Mouse (Mus musculus) stomach, postnatal 0 days (tissue): Measurements from ENCODE around the gene Adnp. TPM values are rescaled to one million over a fixed set of nuclear protein-coding genes. Genes with fewer than 3 reads are reported as not detected.

Experiments used
- ATAC-seq: fragments of 200-750 bp; cut with Nextera tagmentation; 2 replicates; pipeline ENCODE4 v1.8.0; 2017; ENCODE audit not compliant: low FRiP score, low TSS enrichment
- DNase-seq: peaks from one replicate; pipeline ENCODE4 v3.0.0-alpha.2; 2016; ENCODE audit warnings: low spot score
- H3K27ac ChIP-seq: fragments of 300-500 bp; sonication (generic); replicated peaks from 2 replicates; pipeline ENCODE4 v1.5.1; 2014; ENCODE audit warnings: mild to moderate bottlenecking, control low read depth
- H3K27me3 ChIP-seq: fragments of 300-500 bp; sonication (generic); 2 replicates; pipeline ENCODE4 v1.6.1; 2014; ENCODE audit warnings: low read length; ENCODE audit not compliant: control insufficient read depth, insufficient read depth
- H3K36me3 ChIP-seq: fragments of 300-500 bp; sonication (generic); 2 replicates; pipeline ENCODE4 v1.6.1; 2014; ENCODE audit warnings: low read length, mixed read lengths; ENCODE audit not compliant: control insufficient read depth, insufficient read depth
- H3K4me1 ChIP-seq: fragments of 300-500 bp; sonication (generic); replicated peaks from 2 replicates; pipeline ENCODE4 v1.6.1; 2014; ENCODE audit warnings: antibody characterized with exemption; ENCODE audit not compliant: control insufficient read depth, insufficient read depth
- H3K4me2 ChIP-seq: fragments of 300-500 bp; sonication (generic); replicated peaks from 2 replicates; pipeline ENCODE4 v1.6.1; 2014; ENCODE audit warnings: low read depth, mild to moderate bottlenecking, control low read depth, moderate library complexity
- H3K4me3 ChIP-seq: fragments of 300-500 bp; sonication (generic); 2 replicates; pipeline ENCODE4 v1.5.1; 2014; ENCODE audit warnings: low read depth, low read length, control low read depth
- H3K9ac ChIP-seq: fragments of 300-500 bp; sonication (generic); 2 replicates; pipeline ENCODE4 v1.6.1; 2014; ENCODE audit warnings: mild to moderate bottlenecking, low read length, control low read depth, mixed read lengths
- H3K9me3 ChIP-seq: fragments of 300-500 bp; sonication (generic); 2 replicates; pipeline ENCODE4 v1.6.1; 2016; ENCODE audit warnings: low read length; ENCODE audit not compliant: control insufficient read depth
- CTCF ChIP-seq: IDR thresholded peaks from 2 replicates; pipeline ENCODE4 v1.5.1; 2016; ENCODE audit warnings: antibody characterized with exemption, low read depth, mild to moderate bottlenecking, moderate library complexity
- EP300 ChIP-seq: optimal IDR thresholded peaks from 2 replicates; pipeline ENCODE3; 2016; ENCODE audit warnings: antibody characterized with exemption
- WGBS: fragments of 180-500 bp; shearing (Covaris S2); extraction: QIAGEN DNeasy Blood & Tissue Kit; methylation state at CpG from one replicate; pipeline ENCODE4 v1.1.7; 2014; 5-methylcytosine and 5-hydroxymethylcytosine counted together
- microRNA-seq: library from miRNA; unstranded; fragments of <30 nt; microRNA quantifications from one replicate; pipeline ENCODE4, GENCODE M21; 2016
- polyA plus RNA-seq: library from polyadenylated mRNA; unstranded; fragments of >200 nt; fragmentation: Nextera tagmentation; extraction: Ambion mirVana; gene quantifications from 2 replicates; pipeline ENCODE4 v1.2.1, GENCODE M21; 2015

Adnp gene
- polyA plus RNA-seq, 1 experiment from 2014 or later, result 5.2 TPM

DNA sequence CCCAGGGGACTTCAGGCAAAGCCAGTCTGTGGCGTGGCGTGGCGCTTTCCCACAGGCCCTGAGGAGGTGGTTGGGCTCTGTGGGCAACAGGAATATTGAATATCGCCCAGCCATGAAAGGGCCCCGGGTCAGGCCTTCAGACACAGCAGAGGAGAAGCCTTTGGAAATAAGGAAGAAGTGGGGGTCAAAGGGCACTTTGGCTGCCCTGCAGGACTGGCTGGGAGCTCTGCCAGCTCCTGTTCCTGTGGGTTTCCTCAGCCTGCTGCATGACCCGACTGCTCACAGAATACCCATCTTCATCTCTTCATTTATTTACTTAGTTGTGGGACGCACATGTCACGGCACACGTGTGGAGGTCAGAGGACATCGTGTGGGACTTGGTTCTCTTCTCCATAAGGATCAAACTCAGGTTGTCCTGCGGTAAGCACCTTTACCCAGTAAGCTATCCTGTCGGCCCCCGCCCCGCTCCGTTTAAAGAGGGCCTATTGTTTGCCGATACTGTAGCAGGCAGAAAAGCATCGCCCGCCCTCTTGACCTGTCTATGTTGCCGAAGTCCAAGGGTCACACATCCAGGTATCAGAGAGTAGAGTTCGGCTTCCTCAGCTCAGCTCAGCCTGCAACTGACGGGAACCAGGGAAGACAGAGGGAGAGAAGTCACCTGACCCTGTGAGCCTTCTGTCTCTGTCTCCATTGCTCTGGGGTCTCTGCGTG, 59.0 kb downstream of the Adnp start:
- H3K4me2 ChIP-seq, result no peak overlapping the region
- no peak overlapping the region for H3K27ac ChIP-seq
- H3K36me3 ChIP-seq, result no peaks in the 10 kb centered on the region
- no peak overlapping the region for H3K4me3 ChIP-seq
- DNase-seq (no peak), ATAC-seq (no peak)
- no peaks in the 10 kb centered on the region for H3K4me1 ChIP-seq
- 58% methylated on average over 22 of the region's 22 CpGs for WGBS
- H3K27me3 ChIP-seq, result no peaks in the 10 kb centered on the region
- H3K9ac ChIP-seq, result no peak overlapping the region
- TF ChIP-seq EP300, result no peak
- TF ChIP-seq CTCF, result no peak
- H3K9me3 ChIP-seq, result no peaks in the 10 kb centered on the region

GRCm38 (mm10) chr2:168145437-168145836, 61.5 kb downstream of the Adnp start:
- H3K4me2 ChIP-seq, result no peak overlapping the region
- WGBS, result 63% methylated on average over 2 of the region's 2 CpGs
- no peaks in the 10 kb centered on the region for H3K36me3 ChIP-seq
- no peaks in the 10 kb centered on the region for H3K27me3 ChIP-seq
- no peak for TF ChIP-seq EP300
- no peaks in the 10 kb centered on the region for H3K9me3 ChIP-seq
- no peak overlapping the region for H3K4me3 ChIP-seq
- peak overlapping the region; percentile 27; the same call in 1 of the 2 replicates for H3K9ac ChIP-seq
- DNase-seq (no peak), ATAC-seq (no peak)
- no peaks in the 10 kb centered on the region for H3K4me1 ChIP-seq
- no peak overlapping the region for H3K27ac ChIP-seq

DNA sequence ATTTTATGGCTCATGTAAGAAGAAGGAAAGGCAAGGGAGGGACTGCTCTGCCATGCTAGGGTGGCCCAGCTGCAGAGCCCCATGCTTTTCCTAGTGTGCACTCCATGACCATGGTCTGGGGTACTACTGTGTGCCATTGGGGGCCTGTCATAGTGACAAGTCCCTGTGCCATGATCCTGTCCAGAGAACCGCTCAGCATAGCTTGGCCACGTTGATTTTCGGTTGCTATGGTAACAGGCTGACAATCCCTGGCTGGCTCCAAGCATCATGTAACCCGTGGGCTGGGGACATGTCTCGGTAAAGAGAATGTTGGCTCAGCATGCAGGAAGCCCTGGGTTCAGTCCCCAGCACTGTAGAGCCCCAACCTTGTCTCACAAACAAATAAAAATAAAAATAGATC, 63.1 kb downstream of the Adnp start:
- TF ChIP-seq CTCF (no peak), EP300 (no peak)
- DNase-seq, result no peak

DNA sequence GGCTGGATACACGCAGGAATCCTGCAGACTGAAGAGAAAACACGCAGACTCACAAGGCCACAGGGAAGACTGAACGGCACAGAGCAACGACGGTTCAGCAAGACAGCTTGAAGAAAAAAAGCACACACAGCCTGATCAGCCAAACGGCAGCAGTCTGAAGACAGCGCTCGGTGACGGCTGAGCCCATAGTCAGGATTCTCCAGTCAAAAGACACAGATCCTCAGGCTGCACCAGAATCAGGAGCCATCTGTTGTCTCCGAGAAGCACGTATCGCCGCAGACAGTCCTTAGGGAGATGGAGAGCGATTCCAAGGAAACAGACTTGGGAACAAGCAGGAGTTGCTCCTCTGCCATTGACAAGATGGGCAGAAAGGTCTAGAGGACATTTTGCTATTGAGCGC, 69.8 kb downstream of the Adnp start:
- 74% methylated on average over 15 of the region's 15 CpGs for WGBS
- ATAC-seq, result no peak
- Histone ChIP-seq H3K4me3 (no peak overlapping the region), H3K27ac (no peak overlapping the region), H3K9ac (no peak overlapping the region), H3K4me2 (no peak overlapping the region), H3K4me1 (no peaks in the 10 kb centered on the region), H3K27me3 (no peaks in the 10 kb centered on the region), H3K9me3 (no peaks in the 10 kb centered on the region), H3K36me3 (no peaks in the 10 kb centered on the region)
- TF ChIP-seq CTCF (no peak), EP300 (no peak)
- DNase-seq, result no peak

More for the DNA sequence above, 63.1 kb downstream of the Adnp start:
- no peaks in the 10 kb centered on the region for H3K36me3 ChIP-seq
- no peak overlapping the region for H3K9ac ChIP-seq
- no peak for ATAC-seq
- 43% methylated on average over 5 of the region's 5 CpGs for WGBS
- H3K9me3 ChIP-seq, result no peaks in the 10 kb centered on the region
- H3K27me3 ChIP-seq, result no peaks in the 10 kb centered on the region
- H3K4me2 ChIP-seq, result no peak overlapping the region
- H3K4me3 ChIP-seq, result no peak overlapping the region
- no peak overlapping the region for H3K27ac ChIP-seq
- no peaks in the 10 kb centered on the region for H3K4me1 ChIP-seq

Small RNAs within 50 kb of the gene (microRNA-seq; reads per million reads assigned to microRNA genes)
- not detected for gene Gm24561

Other genes starting within 250 kb of the Adnp start
- 3.0 and 3.2 TPM in 2 replicates for gene Ripor3, start 196.5 kb downstream of the Adnp start, polyA plus RNA-seq
- gene Pard6b, start 126.1 kb downstream of the Adnp start, polyA plus RNA-seq, result 11.8 and 12.3 TPM in 2 replicates
- 4.9 and 5.5 TPM in 2 replicates for gene Gm20716, start 23.3 kb upstream of the Adnp start, polyA plus RNA-seq
- 126 and 138 TPM in 2 replicates for gene Dpm1, start 23.5 kb upstream of the Adnp start, polyA plus RNA-seq
- gene Mocs3, start 23.5 kb upstream of the Adnp start, polyA plus RNA-seq, result 6.3 and 8.1 TPM in 2 replicates
- 0.65 and 1.0 TPM in 2 replicates for gene Kcng1, start 74.6 kb upstream of the Adnp start, polyA plus RNA-seq